Mouse (Mus musculus) testis, adult 2 months (tissue): Measurements from ENCODE around the gene Grin2c. TPM values are rescaled to one million over a fixed set of nuclear protein-coding genes. Genes with fewer than 3 reads are reported as not detected.
A peak's percentile ranks its signal among the peaks of the same experiment; 100 is the strongest.

Experiments used
- H3K27ac ChIP-seq: fragments of 200-500 bp; 2 replicates; pipeline ENCODE4 v1.5.1; 2012; ENCODE audit warnings: low read depth, low read length; ENCODE audit not compliant: control insufficient read depth, insufficient read depth
- H3K27me3 ChIP-seq: fragments of 200-500 bp; 2 replicates; pipeline ENCODE4 v1.6.1; 2012; ENCODE audit warnings: mild to moderate bottlenecking, low read length, moderate library complexity; ENCODE audit not compliant: control insufficient read depth, insufficient read depth
- H3K36me3 ChIP-seq: fragments of 200-500 bp; 2 replicates; pipeline ENCODE4 v1.6.1; 2012; ENCODE audit warnings: mild to moderate bottlenecking, low read length; ENCODE audit not compliant: control insufficient read depth, insufficient read depth
- H3K4me1 ChIP-seq: fragments of 200-500 bp; 2 replicates; pipeline ENCODE4 v1.6.1; 2012; ENCODE audit warnings: low read length; ENCODE audit not compliant: control insufficient read depth, insufficient read depth
- H3K4me3 ChIP-seq: fragments of 200-500 bp; 2 replicates; pipeline ENCODE4 v1.5.1; 2012; ENCODE audit warnings: low read depth, mild to moderate bottlenecking, low read length, moderate library complexity, mixed read lengths; ENCODE audit not compliant: control insufficient read depth
- CTCF ChIP-seq: fragments of 200-500 bp; IDR thresholded peaks from 2 replicates; pipeline ENCODE4 v1.5.1; 2012; ENCODE audit warnings: low read depth, mild to moderate bottlenecking, inconsistent platforms, low read length, moderate library complexity; ENCODE audit not compliant: control insufficient read depth, insufficient read depth, insufficient replicate concordance
- POLR2A ChIP-seq: fragments of 200-500 bp; IDR thresholded peaks from 2 replicates; pipeline ENCODE4 v1.6.1; 2012; ENCODE audit warnings: low read depth, mild to moderate bottlenecking, inconsistent platforms, low read length, moderate library complexity; ENCODE audit not compliant: control insufficient read depth
- polyA plus RNA-seq: library from polyadenylated mRNA; depleted of rRNA; stranded (reverse); fragments of >200 nt; gene quantifications from 2 replicates; pipeline ENCODE4 v1.2.3, GENCODE M21; 2012

Gene Grin2c
- polyA plus RNA-seq, 1 experiment, result 1.5 TPM

DNA sequence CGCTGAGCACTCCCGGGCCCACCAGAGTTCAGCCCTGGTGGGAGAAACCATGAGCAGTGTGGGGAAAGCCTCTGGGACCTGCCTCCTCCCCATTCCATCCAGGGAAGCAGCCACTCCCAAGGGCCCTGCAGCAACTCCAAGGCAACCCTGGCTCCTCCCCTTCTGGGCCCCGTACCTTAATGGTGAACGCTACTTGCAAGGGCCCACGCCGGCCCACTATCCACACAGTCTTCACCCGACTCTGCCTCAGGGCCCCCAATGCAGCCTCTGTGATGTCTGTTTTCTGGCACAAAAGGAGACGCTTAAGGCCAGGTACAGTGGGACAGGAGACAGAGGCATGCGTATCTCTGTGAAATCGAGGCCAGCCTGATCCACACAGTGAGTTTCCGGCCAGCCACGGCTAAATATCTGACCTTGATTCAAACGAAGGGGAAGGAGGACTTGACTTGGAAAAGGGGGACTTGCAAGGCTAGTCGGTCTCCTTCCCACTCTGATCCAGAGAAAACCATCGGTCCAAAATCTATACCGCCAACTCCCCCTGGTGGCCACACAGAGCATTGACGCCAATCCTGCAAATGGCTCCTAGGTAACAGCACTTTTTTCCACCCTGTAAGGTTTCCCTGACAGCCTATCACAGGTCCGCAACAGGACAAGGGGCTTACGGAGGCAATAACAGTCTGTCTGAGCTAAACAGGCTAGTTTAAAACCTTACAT is 3.3 kb upstream of the Grin2c start:
- Histone ChIP-seq H3K4me3 (no peak overlapping the region), H3K27ac (no peak overlapping the region), H3K27me3 (no peaks in the 10 kb centered on the region; the same call in 1 of the 2 replicates), H3K36me3 (no peaks in the 10 kb centered on the region), H3K4me1 (peaks cover 16% of the 10 kb centered on the region)
- TF ChIP-seq CTCF (peak; percentile 89; the same call in 1 of the 2 replicates), POLR2A (no peak)

GRCm38 (mm10) chr11:115269330-115270066 is 2.5 kb upstream of the Grin2c start:
- no peak overlapping the region for H3K4me3 ChIP-seq
- no peak overlapping the region for H3K27ac ChIP-seq
- no peaks in the 10 kb centered on the region; the same call in 1 of the 2 replicates for H3K27me3 ChIP-seq
- no peaks in the 10 kb centered on the region for H3K36me3 ChIP-seq
- TF ChIP-seq CTCF, result no peak
- no peak for TF ChIP-seq POLR2A
- peaks cover 18% of the 10 kb centered on the region for H3K4me1 ChIP-seq

DNA sequence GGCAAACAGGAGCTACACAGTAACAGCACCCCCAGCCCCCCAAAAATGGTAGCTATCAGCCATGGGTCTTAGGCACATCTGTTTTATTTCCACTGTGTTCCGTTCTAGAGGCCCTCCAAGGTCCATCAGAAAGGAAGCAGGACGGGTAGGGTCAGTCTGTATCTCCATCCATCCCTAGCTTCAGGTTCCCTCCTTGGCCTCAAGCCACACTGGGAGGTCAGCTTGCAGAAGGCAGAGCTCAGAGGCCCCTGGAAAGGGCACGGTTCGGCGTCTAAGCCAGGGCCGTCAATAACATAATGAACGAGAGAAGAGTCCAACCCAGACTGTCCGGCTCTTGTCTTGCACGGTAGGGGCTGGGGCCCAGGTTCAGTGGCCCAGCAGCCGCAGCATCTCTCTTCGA is 915 bp upstream of the Grin2c start:
- no peaks in the 10 kb centered on the region; the same call in 1 of the 2 replicates for H3K27me3 ChIP-seq
- peaks cover 18% of the 10 kb centered on the region for H3K4me1 ChIP-seq
- TF ChIP-seq CTCF (no peak), POLR2A (no peak)
- no peak overlapping the region for H3K27ac ChIP-seq
- H3K4me3 ChIP-seq, result no peak overlapping the region
- no peaks in the 10 kb centered on the region for H3K36me3 ChIP-seq

DNA sequence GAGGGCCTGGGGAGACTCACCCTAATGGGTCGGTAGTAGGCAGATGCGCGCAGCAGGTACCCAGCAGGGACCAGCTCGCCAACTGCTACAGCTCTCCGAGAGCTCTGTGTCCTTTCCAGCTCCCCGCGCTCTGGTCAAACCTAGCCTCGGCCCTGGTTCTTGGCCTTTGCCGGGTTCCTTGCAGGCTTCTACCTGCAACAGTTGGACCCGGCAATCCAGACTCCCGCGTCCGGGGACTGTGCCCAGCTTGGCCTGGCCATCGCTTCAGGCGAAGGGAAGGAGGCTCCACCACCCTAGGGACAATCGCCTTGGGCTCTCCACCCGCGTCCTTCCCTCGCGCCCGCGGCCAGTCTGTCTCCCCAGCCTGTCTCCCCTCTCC is 654 bp downstream of the Grin2c start:
- Histone ChIP-seq H3K4me1 (peaks cover 18% of the 10 kb centered on the region), H3K4me3 (no peak overlapping the region), H3K36me3 (no peaks in the 10 kb centered on the region), H3K27me3 (no peaks in the 10 kb centered on the region; the same call in 1 of the 2 replicates), H3K27ac (no peak overlapping the region)
- no peak for TF ChIP-seq POLR2A
- TF ChIP-seq CTCF, result no peak

- peaks cover 18% of the 10 kb centered on the region for H3K4me1 ChIP-seq
- H3K36me3 ChIP-seq, result no peaks in the 10 kb centered on the region
- no peak overlapping the region; the same call in 1 of the 2 replicates for H3K4me3 ChIP-seq
- H3K27me3 ChIP-seq, result no peaks in the 10 kb centered on the region; the same call in 1 of the 2 replicates
- TF ChIP-seq CTCF (no peak), POLR2A (no peak)
- H3K27ac ChIP-seq, result no peak overlapping the region
Observed at GRCm38 (mm10) chr11:115265771-115266399, 1.2 kb downstream of the Grin2c start.

DNA sequence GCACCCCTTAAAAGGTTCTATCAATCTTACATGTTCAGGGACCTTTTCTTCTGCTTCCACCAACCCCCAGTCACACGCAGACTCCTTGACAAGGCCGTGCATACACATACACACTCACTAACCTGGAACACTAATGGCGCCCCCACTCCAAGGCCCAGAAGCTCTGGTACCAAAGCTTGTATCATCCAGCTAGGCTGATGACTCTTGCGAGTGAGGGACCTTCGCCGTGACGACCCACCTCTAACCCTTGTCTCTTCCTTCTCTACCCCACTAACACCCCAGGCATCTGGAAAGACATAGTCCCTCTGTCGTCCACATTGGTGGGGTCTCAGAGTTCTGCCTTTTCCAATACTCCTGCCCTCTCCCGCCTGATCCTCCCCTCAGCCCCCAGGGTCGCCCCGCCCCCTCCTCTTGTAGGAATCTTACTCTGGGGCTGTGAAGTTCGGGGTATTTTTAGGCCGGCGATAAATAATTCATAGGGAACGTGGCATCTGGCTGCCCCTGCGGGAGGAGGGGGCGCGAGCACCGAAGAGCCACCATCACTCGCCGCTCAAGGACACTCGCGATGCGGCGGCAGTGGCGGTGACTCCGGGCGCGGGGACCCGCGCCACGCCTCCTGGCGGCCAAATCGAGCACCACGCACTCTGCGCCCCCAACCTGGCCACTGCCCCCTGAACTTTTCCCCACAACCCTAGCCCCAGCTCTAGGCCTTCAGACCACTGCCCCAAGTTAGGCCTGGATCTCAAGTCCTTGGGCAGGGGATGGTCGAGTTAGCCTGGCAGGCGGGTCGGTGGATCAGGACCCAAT is 2.0 kb downstream of the Grin2c start:
- peak; percentile 29; the same call in 1 of the 2 replicates for TF ChIP-seq CTCF
- no peak for TF ChIP-seq POLR2A

DNA sequence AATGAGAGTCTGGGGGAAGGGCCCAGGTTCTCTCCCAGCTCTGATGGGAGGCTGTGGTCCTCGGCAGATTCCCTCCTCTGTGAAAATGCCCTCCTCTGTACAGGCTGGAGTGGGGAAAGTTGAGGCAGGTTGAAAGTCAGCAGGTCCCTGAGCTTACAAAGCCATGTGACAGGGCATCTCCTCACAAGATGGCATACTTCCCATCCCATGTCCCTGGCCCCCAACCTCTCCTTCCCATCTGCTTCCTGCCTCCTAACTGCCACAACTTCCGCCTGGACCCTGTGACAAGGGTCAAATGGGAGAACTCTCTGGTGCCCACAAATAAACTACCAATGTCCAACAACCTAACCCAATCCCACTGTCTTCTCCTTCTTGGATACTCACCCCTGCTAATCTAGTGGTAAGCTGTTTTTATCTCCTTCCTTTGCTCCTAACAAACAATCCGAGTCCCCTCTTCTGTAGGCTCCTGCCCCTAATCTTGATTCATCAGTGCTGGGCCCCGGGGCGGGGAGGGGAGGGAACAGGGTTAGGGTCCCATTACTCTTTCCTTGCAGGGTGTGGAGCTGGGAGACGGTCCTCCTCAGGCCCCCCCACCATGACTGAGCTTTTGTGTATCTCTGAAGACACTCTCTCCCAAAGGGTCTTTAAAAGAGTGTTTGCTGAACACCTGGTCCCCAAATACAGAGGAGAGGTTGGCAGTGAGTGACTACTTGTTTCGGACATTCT is 2.7 kb downstream of the Grin2c start:
- Histone ChIP-seq H3K27ac (no peak overlapping the region), H3K36me3 (no peaks in the 10 kb centered on the region), H3K27me3 (no peaks in the 10 kb centered on the region; the same call in 1 of the 2 replicates), H3K4me3 (no peak overlapping the region), H3K4me1 (peaks cover 18% of the 10 kb centered on the region)
- no peak for TF ChIP-seq CTCF

More for the DNA sequence above, 2.0 kb downstream of the Grin2c start:
- no peak overlapping the region for H3K27ac ChIP-seq
- H3K4me1 ChIP-seq, result peaks cover 18% of the 10 kb centered on the region
- no peaks in the 10 kb centered on the region for H3K36me3 ChIP-seq
- H3K27me3 ChIP-seq, result no peaks in the 10 kb centered on the region; the same call in 1 of the 2 replicates
- no peak overlapping the region for H3K4me3 ChIP-seq
